Mouse (Mus musculus) lung, postnatal 10 days (tissue): ENCODE results near the gene Mknk2.
"Not testable (repeated sequence)": the region's sequence is repeated elsewhere in the genome, so short reads cannot be mapped to it uniquely, and the experiment has no call there.

Source experiments
- DNase-seq: peaks from one replicate; pipeline ENCODE4 v3.0.0; 2021

Mknk2 gene

GRCm38 (mm10) chr10:80649910-80650309 is 28.0 kb downstream of the Mknk2 start:
- DNase-seq, result not testable (repeated sequence)

- DNase-seq, result no peak
Observed at GRCm38 (mm10) chr10:80646936-80647335, 31.0 kb downstream of the Mknk2 start.

GRCm38 (mm10) chr10:80635345-80635744 is 42.6 kb downstream of the Mknk2 start:
- no peak for DNase-seq

- no peak for DNase-seq
Observed at GRCm38 (mm10) chr10:80628925-80629324, 49.0 kb downstream of the Mknk2 start.

GRCm38 (mm10) chr10:80627685-80628084 is 50.2 kb downstream of the Mknk2 start:
- peak; percentile 65 for DNase-seq

- DNase-seq, result no peak
Observed at GRCm38 (mm10) chr10:80625764-80626163, 52.1 kb downstream of the Mknk2 start.

- DNase-seq, result peak; percentile 83
Observed at GRCm38 (mm10) chr10:80623457-80624191, 54.3 kb downstream of the Mknk2 start.

- peak; percentile 75 for DNase-seq
Observed at GRCm38 (mm10) chr10:80622661-80623456, 55.1 kb downstream of the Mknk2 start, which contains the start of gene Csnk1g2. Gene Csnk1g2, plus strand, starts transcription at chr10:80622838.

GRCm38 (mm10) chr10:80621940-80622660 is 55.8 kb downstream of the Mknk2 start:
- DNase-seq, result peak; percentile 100

- no peak for DNase-seq
Observed at GRCm38 (mm10) chr10:80621690-80621939, 56.3 kb downstream of the Mknk2 start.

GRCm38 (mm10) chr10:80620796-80621689 is 56.9 kb downstream of the Mknk2 start:
- no peak for DNase-seq

- no peak for DNase-seq
Observed at GRCm38 (mm10) chr10:80620365-80620764, 57.5 kb downstream of the Mknk2 start.

GRCm38 (mm10) chr10:80619465-80620244 is 58.3 kb downstream of the Mknk2 start:
- DNase-seq, result no peak

GRCm38 (mm10) chr10:80618181-80618580 is 59.7 kb downstream of the Mknk2 start:
- peak; percentile 85 for DNase-seq
